Mouse (Mus musculus) hindbrain, embryonic 15.5 days (tissue): ENCODE data around the gene Napepld. TPM values are rescaled to one million over a fixed set of nuclear protein-coding genes. Genes with fewer than 3 reads are reported as not detected.
"Not testable (repeated sequence)": the region's sequence is repeated elsewhere in the genome, so short reads cannot be mapped to it uniquely, and the experiment has no call there.

ENCODE experiments used
- ATAC-seq: fragments of 200-750 bp; cut with Nextera tagmentation; 2 replicates; pipeline ENCODE4 v1.8.0; 2017; ENCODE audit warnings: low read depth, moderate number of reproducible peaks, moderate TSS enrichment; ENCODE audit not compliant: low FRiP score
- H3K27ac ChIP-seq: fragments of 300-500 bp; sonication (generic); replicated peaks from 2 replicates; pipeline ENCODE4 v1.5.1; 2015; ENCODE audit warnings: mild to moderate bottlenecking, inconsistent platforms
- H3K27me3 ChIP-seq: fragments of 300-500 bp; sonication (generic); 2 replicates; pipeline ENCODE4 v1.6.1; 2015; ENCODE audit warnings: control low read depth, inconsistent platforms
- H3K36me3 ChIP-seq: fragments of 300-500 bp; sonication (generic); 2 replicates; pipeline ENCODE4 v1.6.1; 2015; ENCODE audit warnings: control low read depth, inconsistent platforms
- H3K4me1 ChIP-seq: fragments of 300-500 bp; sonication (generic); replicated peaks from 2 replicates; pipeline ENCODE4 v1.6.1; 2015; ENCODE audit warnings: control low read depth, inconsistent platforms
- H3K4me2 ChIP-seq: fragments of 300-500 bp; sonication (generic); 2 replicates; pipeline ENCODE4 v1.6.1; 2015; ENCODE audit warnings: moderate library complexity, mild to moderate bottlenecking, inconsistent platforms
- H3K4me3 ChIP-seq: fragments of 300-500 bp; sonication (generic); 2 replicates; pipeline ENCODE4 v1.5.1; 2015; ENCODE audit warnings: mild to moderate bottlenecking, inconsistent platforms
- H3K9ac ChIP-seq: fragments of 300-500 bp; sonication (generic); 2 replicates; pipeline ENCODE4 v1.6.1; 2015; ENCODE audit warnings: inconsistent platforms
- H3K9me3 ChIP-seq: fragments of 300-500 bp; sonication (generic); 2 replicates; pipeline ENCODE4 v1.6.1; 2016; ENCODE audit warnings: control low read depth, inconsistent platforms
- WGBS: fragments of 180-500 bp; shearing (Covaris S2); methylation state at CpG from one replicate; pipeline ENCODE4 v1.1.7; 2015; 5-methylcytosine and 5-hydroxymethylcytosine counted together
- polyA plus RNA-seq: library from polyadenylated mRNA; unstranded; fragments of >200 nt; fragmentation: Nextera tagmentation; extraction: Ambion mirVana; gene quantifications from 2 replicates; pipeline ENCODE4 v1.2.1, GENCODE M21; 2015

Gene Napepld
- polyA plus RNA-seq, 1 experiment from 2014 or later, result 2.8 TPM

GRCm38 (mm10) chr5:21616450-21617009 lies 84.7 kb downstream of the Napepld start:
- no peak overlapping the region for H3K9ac ChIP-seq
- no peak overlapping the region for H3K4me3 ChIP-seq
- no peak overlapping the region for H3K4me2 ChIP-seq
- H3K27me3 ChIP-seq, result no peaks in the 10 kb centered on the region
- WGBS, result 85% methylated on average over 3 of the region's 3 CpGs
- no peaks in the 10 kb centered on the region for H3K9me3 ChIP-seq
- no peak for ATAC-seq
- H3K27ac ChIP-seq, result no peak overlapping the region
- no peaks in the 10 kb centered on the region for H3K4me1 ChIP-seq
- no peaks in the 10 kb centered on the region for H3K36me3 ChIP-seq

GRCm38 (mm10) chr5:21614299-21614698 lies 86.9 kb downstream of the Napepld start:
- not testable (repeated sequence) for H3K9me3 ChIP-seq, H3K27me3 ChIP-seq, H3K4me2 ChIP-seq, H3K27ac ChIP-seq, ATAC-seq, H3K4me3 ChIP-seq, H3K36me3 ChIP-seq, H3K4me1 ChIP-seq, H3K9ac ChIP-seq
- WGBS, result 97% methylated on average over 11 of the region's 11 CpGs

Other genes with a start within 250 kb of the Napepld start
- gene Lrrc17, start 157.8 kb downstream of the Napepld start, polyA plus RNA-seq, result 5.7 and 7.9 TPM in 2 replicates
- gene Fbxl13, start 55.8 kb downstream of the Napepld start, polyA plus RNA-seq, result 0.22 and 0.40 TPM in 2 replicates
- gene Armc10, start 55.6 kb downstream of the Napepld start, polyA plus RNA-seq, result 49.0 and 49.1 TPM in 2 replicates
- 68.7 and 71.6 TPM in 2 replicates for gene Pmpcb, start 35.7 kb upstream of the Napepld start, polyA plus RNA-seq
- 64.1 and 69.9 TPM in 2 replicates for gene Dnajc2, start 83.9 kb upstream of the Napepld start, polyA plus RNA-seq
- gene Psmc2, start 83.9 kb upstream of the Napepld start, polyA plus RNA-seq, result 180 and 182 TPM in 2 replicates
- gene Slc26a5, start 164.2 kb upstream of the Napepld start, polyA plus RNA-seq, result 0.09 and 0.14 TPM in 2 replicates